In genomic region chr1:163380591-163380990, GRCm38 (mm10) we compare ENCODE assay signal across 25 mouse cellular contexts. TPM values are rescaled to one million over a fixed set of nuclear protein-coding genes. Genes with fewer than 3 reads are reported as not detected.
A peak's percentile ranks its signal among the peaks of the same experiment; 100 is the strongest.
DNase-seq lines count a peak whose midpoint lies in the region; ATAC-seq and TF ChIP-seq lines count a peak whose summit lies in the region.
"Had no signal": no experiment of that assay in that cellular context is flagged by ENCODE, and none has a peak within 500 bp of the region (broad histone marks: within the 10 kb centered on the region; RNA-seq: fewer than 3 reads in every experiment).

No protein-coding gene starts in this region.

- no peak for TF ChIP-seq POLR2A in heart, adult 2 months (IDR thresholded peaks at IDR 0.05; ENCODE audit: insufficient read depth, low read depth, low read length)

- peaks cover 3% of the 10 kb centered on the region for H3K4me1 ChIP-seq in heart, adult 2 months (ENCODE audit: control insufficient read depth, insufficient read depth, low read length)
- 0 out of 2 replicates have a peak, but pooled peaks cover 4% of the 10 kb centered on the region for H3K4me1 ChIP-seq in heart, embryonic 12.5 days (replicated peaks)
- H3K4me1 ChIP-seq in lung, postnatal 0 days (ENCODE audit: insufficient read depth, low read depth, low read length), result no peaks in the 10 kb centered on the region
- H3K4me1 ChIP-seq: forebrain, embryonic 15.5 days had no signal

- no peak overlapping the region for H3K9ac ChIP-seq in heart, adult 2 months (ENCODE audit: low read depth, low read length)
- no peak overlapping the region for H3K9ac ChIP-seq in heart, embryonic 12.5 days
- H3K9ac ChIP-seq in lung, postnatal 0 days (replicated peaks; ENCODE audit: low read depth), result no peak overlapping the region
- H3K9ac ChIP-seq: forebrain, embryonic 15.5 days; hindbrain, embryonic 14.5 days; liver, embryonic 14.5 days; lung, embryonic 14.5 days had no signal

- H3K79me2 ChIP-seq in heart, adult 2 months (replicated peaks; ENCODE audit: control insufficient read depth, insufficient read depth, low read length), result no peaks in the 10 kb centered on the region

- peak overlapping the region; percentile 54; the same call in 1 of the 2 replicates for H3K27ac ChIP-seq in heart, adult 2 months
- no peak overlapping the region for H3K27ac ChIP-seq in heart, embryonic 12.5 days (ENCODE audit: poor library complexity, severe bottlenecking)
- H3K27ac ChIP-seq in lung, postnatal 0 days (ENCODE audit: low read length), result peak overlapping the region; percentile 32; the same call in 1 of the 2 replicates
- H3K27ac ChIP-seq: forebrain, embryonic 15.5 days; hindbrain, embryonic 14.5 days; liver, embryonic 14.5 days had no signal

- no peak for TF ChIP-seq CTCF in heart, adult 2 months (IDR thresholded peaks at IDR 0.05)
- no peak for TF ChIP-seq CTCF in lung, postnatal 0 days (IDR thresholded peaks at IDR 0.05)

- no peak for DNase-seq in heart, adult 2 months
- DNase-seq in lung, postnatal 0 days (ENCODE audit: low spot score), result no peak
- no peak for DNase-seq in lung, postnatal 36 days
- peak; percentile 33 for DNase-seq in adipocyte (ENCODE audit: low spot score)
- DNase-seq in T-cell, adult 2 months (ENCODE audit: low spot score), result no peak
- DNase-seq in kidney, postnatal 36 days, result no peak
- DNase-seq: adrenal gland, postnatal 25 days; cerebellum, adult 18-20 months; cerebellum, postnatal 10 days; kidney, postnatal 10 days; layer of hippocampus, adult 9-11 months; liver; midbrain, embryonic 14.5 days; right cerebral cortex, adult 18-20 months; spleen, adult 18-20 months; thymus, adult 2 months; thymus, postnatal 36 days had no signal

- no peak overlapping the region for H3K4me2 ChIP-seq in heart, embryonic 12.5 days
- H3K4me2 ChIP-seq in lung, postnatal 0 days (replicated peaks; ENCODE audit: low read depth, low read length), result no peak overlapping the region
- H3K4me2 ChIP-seq: forebrain, embryonic 15.5 days; hindbrain, embryonic 14.5 days; lung, embryonic 14.5 days had no signal

- no peaks in the 10 kb centered on the region for H3K9me3 ChIP-seq in heart, embryonic 12.5 days (replicated peaks)
- H3K9me3 ChIP-seq in lung, postnatal 0 days (ENCODE audit: low read length), result no peaks in the 10 kb centered on the region
- H3K9me3 ChIP-seq: forebrain, embryonic 15.5 days had no signal

- no peaks in the 10 kb centered on the region for H3K27me3 ChIP-seq in heart, adult 2 months (ENCODE audit: control insufficient read depth, insufficient read depth, low read length)
- no peaks in the 10 kb centered on the region for H3K27me3 ChIP-seq in heart, embryonic 12.5 days (replicated peaks)
- no peaks in the 10 kb centered on the region for H3K27me3 ChIP-seq in lung, postnatal 0 days (replicated peaks; ENCODE audit: insufficient read depth, low read length)
- H3K27me3 ChIP-seq: CH12.LX; forebrain, embryonic 15.5 days; Patski had no signal

- no peak for TF ChIP-seq EP300 in heart, adult 2 months (IDR thresholded peaks at IDR 0.05; ENCODE audit: insufficient read depth, low read depth, low read length)
- TF ChIP-seq EP300 in lung, postnatal 0 days (IDR thresholded peaks at IDR 0.05), result no peak

- 37% methylated on average over 1 of the region's 1 CpGs for WGBS in heart, adult 2 months
- WGBS in heart, embryonic 12.5 days, result 39% methylated on average over 1 of the region's 1 CpGs
- 39% methylated on average over 1 of the region's 1 CpGs for WGBS in lung, postnatal 0 days

- intact Hi-C loops in heart, adult 2 months (cut with DNase I), result no loop called here

- peaks cover 6% of the 10 kb centered on the region; the same call in 1 of the 2 replicates for H3K36me3 ChIP-seq in heart, adult 2 months (ENCODE audit: control insufficient read depth, insufficient read depth, low read length)
- peaks cover 9% of the 10 kb centered on the region for H3K36me3 ChIP-seq in heart, embryonic 12.5 days
- no peaks in the 10 kb centered on the region; the same call in 1 of the 2 replicates for H3K36me3 ChIP-seq in lung, postnatal 0 days (ENCODE audit: insufficient read depth, low read length)

- no peak overlapping the region for H3K4me3 ChIP-seq in heart, adult 2 months
- H3K4me3 ChIP-seq in heart, embryonic 12.5 days, result no peak overlapping the region
- H3K4me3 ChIP-seq in lung, postnatal 0 days (ENCODE audit: low read depth, low read length), result no peak overlapping the region
- H3K4me3 ChIP-seq: forebrain, embryonic 15.5 days had no signal

- no peak for ATAC-seq in heart, embryonic 12.5 days (ENCODE audit: insufficient number of reproducible peaks, low FRiP score)
- no peak for ATAC-seq in lung, postnatal 0 days
- ATAC-seq: forebrain, embryonic 15.5 days; intestine, postnatal 0 days; Patski had no signal

RNA-seq across cellular contexts. Expression of gene Gorab, which starts 22.9 kb away (rescaled TPM):
- 1 to 10 TPM; 2.0 to 2.8 TPM for total RNA-seq in heart, adult 2 months (2021)
- 1.4 and 2.0 TPM in 2 replicates for polyA plus RNA-seq in heart, adult 2 months (2012; rRNA removed)
- polyA plus RNA-seq in heart, embryonic 12.5 days (2016; fragmentation: Nextera tagmentation; extraction: Ambion mirVana), result 11.8 TPM in 2 replicates
- polyA plus RNA-seq in lung, postnatal 0 days (2015; fragmentation: Nextera tagmentation; extraction: Ambion mirVana), result 9.6 and 11.1 TPM in 2 replicates
